Mouse (Mus musculus) kidney, postnatal 0 days (tissue): ENCODE results near the gene Msh6. TPM values are rescaled to one million over a fixed set of nuclear protein-coding genes. Genes with fewer than 3 reads are reported as not detected.
"Not testable (repeated sequence)": the region's sequence is repeated elsewhere in the genome, so short reads cannot be mapped to it uniquely, and the experiment has no call there.

Experiments used
- ATAC-seq: fragments of 200-750 bp; cut with Nextera tagmentation; replicated peaks from 2 replicates; pipeline ENCODE4 v1.8.0; 2017; ENCODE audit warnings: low read depth, moderate number of reproducible peaks, moderate TSS enrichment, moderate library complexity; ENCODE audit not compliant: low FRiP score
- DNase-seq: peaks from one replicate; pipeline ENCODE4 v3.0.0-alpha.2; 2016; ENCODE audit warnings: low spot score
- H3K27ac ChIP-seq: fragments of 300-500 bp; sonication (generic); 2 replicates; pipeline ENCODE4 v1.5.1; 2014; ENCODE audit warnings: mild to moderate bottlenecking
- H3K27me3 ChIP-seq: fragments of 300-500 bp; sonication (generic); 2 replicates; pipeline ENCODE4 v1.6.1; 2014; ENCODE audit warnings: low read length, mixed read lengths; ENCODE audit not compliant: insufficient read depth
- H3K36me3 ChIP-seq: fragments of 300-500 bp; sonication (generic); 2 replicates; pipeline ENCODE4 v1.6.1; 2014; ENCODE audit warnings: low read length, mixed read lengths; ENCODE audit not compliant: insufficient read depth
- H3K4me1 ChIP-seq: fragments of 300-500 bp; sonication (generic); replicated peaks from 2 replicates; pipeline ENCODE4 v1.6.1; 2014; ENCODE audit warnings: antibody characterized with exemption, low read length, mixed read lengths; ENCODE audit not compliant: insufficient read depth
- H3K4me2 ChIP-seq: fragments of 300-500 bp; sonication (generic); 2 replicates; pipeline ENCODE4 v1.6.1; 2014; ENCODE audit warnings: mild to moderate bottlenecking, low read length, moderate library complexity, mixed read lengths
- H3K4me3 ChIP-seq: fragments of 300-500 bp; sonication (generic); replicated peaks from 2 replicates; pipeline ENCODE4 v1.5.1; 2014; ENCODE audit warnings: low read depth, low read length
- H3K9ac ChIP-seq: fragments of 300-500 bp; sonication (generic); 2 replicates; pipeline ENCODE4 v1.6.1; 2014; ENCODE audit warnings: low read depth, low read length
- H3K9me3 ChIP-seq: fragments of 300-500 bp; sonication (generic); replicated peaks from 2 replicates; pipeline ENCODE4 v1.6.1; 2016; ENCODE audit warnings: low read length, inconsistent platforms, mixed read lengths
- CTCF ChIP-seq: IDR thresholded peaks from 2 replicates; pipeline ENCODE4 v1.5.1; 2016; ENCODE audit warnings: antibody characterized with exemption, low read depth, mild to moderate bottlenecking, moderate library complexity
- WGBS: fragments of 180-500 bp; shearing (Covaris S2); extraction: QIAGEN DNeasy Blood & Tissue Kit; methylation state at CpG from one replicate; pipeline ENCODE4 v1.1.7; 2014; 5-methylcytosine and 5-hydroxymethylcytosine counted together
- polyA plus RNA-seq: library from polyadenylated mRNA; unstranded; fragments of >200 nt; fragmentation: Nextera tagmentation; extraction: Ambion mirVana; gene quantifications from 2 replicates; pipeline ENCODE4 v1.2.1, GENCODE M21; 2015

Gene Msh6
- polyA plus RNA-seq, 1 experiment from 2014 or later: 28.6 TPM

- H3K4me3 ChIP-seq: no peak overlapping the region
- H3K9me3 ChIP-seq: no peaks in the 10 kb centered on the region
- 65% methylated on average over 5 of the region's 5 CpGs for WGBS
- peaks cover 8% of the 10 kb centered on the region; the same call in 1 of the 2 replicates for H3K4me1 ChIP-seq
- no peaks in the 10 kb centered on the region for H3K36me3 ChIP-seq
- no peak overlapping the region for H3K9ac ChIP-seq
- no peak overlapping the region for H3K4me2 ChIP-seq
- no peak for DNase-seq
- H3K27ac ChIP-seq: no peak overlapping the region
- H3K27me3 ChIP-seq: no peaks in the 10 kb centered on the region
- TF ChIP-seq CTCF: no peak
- no peak for ATAC-seq
Observed at GRCm38 (mm10) chr17:87972856-87973255, 2.0 kb upstream of the Msh6 start.

GRCm38 (mm10) chr17:87973261-87974167 is 1.3 kb upstream of the Msh6 start:
- Histone ChIP-seq H3K4me1 (peaks cover 8% of the 10 kb centered on the region; the same call in 1 of the 2 replicates), H3K9ac (no peak overlapping the region), H3K27ac (no peak overlapping the region), H3K27me3 (no peaks in the 10 kb centered on the region), H3K9me3 (no peaks in the 10 kb centered on the region), H3K36me3 (no peaks in the 10 kb centered on the region), H3K4me2 (0 out of 2 replicates have a peak overlapping the region, but pooled peaks have one; percentile 58), H3K4me3 (no peak overlapping the region)
- ATAC-seq (no peak), DNase-seq (no peak)
- TF ChIP-seq CTCF: no peak
- WGBS: 67% methylated on average over 10 of the region's 10 CpGs

- Histone ChIP-seq H3K27ac (peak overlapping the region; percentile 76), H3K27me3 (no peaks in the 10 kb centered on the region), H3K4me2 (peak overlapping the region; percentile 58), H3K9me3 (no peaks in the 10 kb centered on the region), H3K9ac (peak overlapping the region; percentile 75), H3K36me3 (no peaks in the 10 kb centered on the region), H3K4me1 (peaks cover 8% of the 10 kb centered on the region; the same call in 1 of the 2 replicates), H3K4me3 (peak overlapping the region; percentile 68)
- peak; percentile 64 for DNase-seq
- WGBS: under 1% methylated on average over 55 of the region's 68 CpGs
- peak; percentile 61 for ATAC-seq
- TF ChIP-seq CTCF: no peak
Observed at GRCm38 (mm10) chr17:87975229-87975853, 479 bp downstream of the Msh6 start.

GRCm38 (mm10) chr17:87976154-87976806 is 1.4 kb downstream of the Msh6 start:
- WGBS: 69% methylated on average over 9 of the region's 9 CpGs
- Histone ChIP-seq H3K9ac (peak overlapping the region; percentile 75), H3K27me3 (no peaks in the 10 kb centered on the region), H3K9me3 (no peaks in the 10 kb centered on the region), H3K4me2 (peak overlapping the region; percentile 58), H3K27ac (no peak overlapping the region), H3K36me3 (peaks cover 5% of the 10 kb centered on the region; the same call in 1 of the 2 replicates), H3K4me1 (peaks cover 8% of the 10 kb centered on the region; the same call in 1 of the 2 replicates), H3K4me3 (peak overlapping the region; percentile 68)
- ATAC-seq (no peak), DNase-seq (no peak)
- TF ChIP-seq CTCF: no peak

- 92% methylated on average over 4 of the region's 4 CpGs for WGBS
- DNase-seq, H3K9me3 ChIP-seq, ATAC-seq, H3K4me2 ChIP-seq, H3K27ac ChIP-seq, H3K27me3 ChIP-seq, H3K9ac ChIP-seq, H3K4me1 ChIP-seq, H3K4me3 ChIP-seq, H3K36me3 ChIP-seq: not testable (repeated sequence)
Observed at GRCm38 (mm10) chr17:87976927-87977326, 2.1 kb downstream of the Msh6 start.

- H3K4me1 ChIP-seq, H3K27ac ChIP-seq, H3K27me3 ChIP-seq, H3K4me3 ChIP-seq, H3K9ac ChIP-seq, H3K4me2 ChIP-seq, DNase-seq, H3K9me3 ChIP-seq, ATAC-seq: not testable (repeated sequence)
- WGBS: 90% methylated on average over 1 of the region's 1 CpGs
- peaks cover 12% of the 10 kb centered on the region; the same call in 1 of the 2 replicates for H3K36me3 ChIP-seq
Observed at GRCm38 (mm10) chr17:87979696-87980095, 4.8 kb downstream of the Msh6 start.
